Mouse (Mus musculus) lung, embryonic 16.5 days (tissue): ENCODE data around the gene Rictor. TPM values are rescaled to one million over a fixed set of nuclear protein-coding genes. Genes with fewer than 3 reads are reported as not detected.

Experiments used
- ATAC-seq: fragments of 200-750 bp; cut with Nextera tagmentation; 2 replicates; pipeline ENCODE4 v1.8.0; 2017; ENCODE audit warnings: low read depth, mild to moderate bottlenecking, moderate library complexity
- H3K27ac ChIP-seq: fragments of 300-500 bp; sonication (generic); 2 replicates; pipeline ENCODE4 v1.5.1; 2014; ENCODE audit warnings: mild to moderate bottlenecking, control low read depth, low read length
- H3K27me3 ChIP-seq: fragments of 300-500 bp; sonication (generic); 2 replicates; pipeline ENCODE4 v1.6.1; 2014; ENCODE audit warnings: low read depth, low read length, mixed read lengths; ENCODE audit not compliant: control insufficient read depth, insufficient read depth
- H3K36me3 ChIP-seq: fragments of 300-500 bp; sonication (generic); 2 replicates; pipeline ENCODE4 v1.6.1; 2014; ENCODE audit warnings: low read length; ENCODE audit not compliant: control insufficient read depth, insufficient read depth
- H3K4me1 ChIP-seq: fragments of 300-500 bp; sonication (generic); replicated peaks from 2 replicates; pipeline ENCODE4 v1.6.1; 2014; ENCODE audit warnings: low read length, mixed read lengths; ENCODE audit not compliant: control insufficient read depth, insufficient read depth
- H3K4me2 ChIP-seq: fragments of 300-500 bp; sonication (generic); 2 replicates; pipeline ENCODE4 v1.6.1; 2014; ENCODE audit warnings: low read depth, low read length, control low read depth
- H3K4me3 ChIP-seq: fragments of 300-500 bp; sonication (generic); 2 replicates; pipeline ENCODE4 v1.5.1; 2014; ENCODE audit warnings: mild to moderate bottlenecking, low read length, control low read depth
- H3K9ac ChIP-seq: fragments of 300-500 bp; sonication (generic); 2 replicates; pipeline ENCODE4 v1.6.1; 2014; ENCODE audit warnings: low read length, control low read depth
- H3K9me3 ChIP-seq: fragments of 300-500 bp; sonication (generic); 2 replicates; pipeline ENCODE4 v1.6.1; 2016; ENCODE audit warnings: low read length; ENCODE audit not compliant: control insufficient read depth
- WGBS: fragments of 180-500 bp; shearing (Covaris S2); extraction: QIAGEN DNeasy Blood & Tissue Kit; methylation state at CpG from one replicate; pipeline ENCODE4 v1.1.7; 2014; 5-methylcytosine and 5-hydroxymethylcytosine counted together
- polyA plus RNA-seq: library from polyadenylated mRNA; unstranded; fragments of >200 nt; fragmentation: Nextera tagmentation; extraction: Ambion mirVana; gene quantifications from 2 replicates; pipeline ENCODE4 v1.2.1, GENCODE M21; 2015

The Rictor gene
- polyA plus RNA-seq, 1 experiment from 2014 or later = 46.8 TPM

DNA sequence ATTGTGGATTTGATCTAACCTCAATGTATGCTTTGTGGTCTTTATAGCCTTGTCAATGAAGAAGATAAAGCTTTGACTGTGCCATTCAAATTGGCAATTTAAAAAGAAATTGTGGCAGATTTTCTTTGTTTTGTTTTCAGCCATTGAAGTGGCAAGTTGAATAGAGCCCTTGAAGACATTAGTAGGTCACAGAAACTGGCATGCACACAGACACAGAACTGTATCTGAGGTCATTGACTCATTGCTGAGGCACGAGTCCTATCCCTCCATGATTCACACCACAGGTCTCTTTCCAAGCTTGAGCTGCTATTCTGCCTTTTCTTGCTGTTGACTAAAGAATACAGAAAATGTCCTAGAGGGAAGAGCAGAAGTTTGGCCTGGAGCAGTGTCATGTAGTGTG is 141.7 kb downstream of the Rictor start:
- Histone ChIP-seq H3K4me3 (no peak overlapping the region), H3K27me3 (no peaks in the 10 kb centered on the region), H3K9ac (no peak overlapping the region), H3K4me2 (no peak overlapping the region), H3K9me3 (no peaks in the 10 kb centered on the region), H3K27ac (no peak overlapping the region), H3K4me1 (no peaks in the 10 kb centered on the region), H3K36me3 (no peaks in the 10 kb centered on the region)
- ATAC-seq = no peak
- 54% methylated on average over 1 of the region's 1 CpGs for WGBS

Other genes with a start within 250 kb of the Rictor start
- 7.9 and 9.2 TPM in 2 replicates for gene Fyb, start 185.5 kb upstream of the Rictor start, polyA plus RNA-seq
- 2.7 and 3.7 TPM in 2 replicates for gene Osmr, start 166.6 kb downstream of the Rictor start, polyA plus RNA-seq